Mouse (Mus musculus) liver, adult 2 months (tissue): ENCODE measurements around the gene Usp31.

ENCODE experiments used
- CTCF ChIP-seq: fragments of 200-500 bp; IDR thresholded peaks from 2 replicates; pipeline ENCODE4 v1.5.1; 2011; ENCODE audit warnings: low read depth, low read length, control low read depth
- POLR2A ChIP-seq: fragments of 200-500 bp; IDR thresholded peaks from 2 replicates; pipeline ENCODE4 v1.6.1; 2011; ENCODE audit warnings: low read length, control low read depth; ENCODE audit not compliant: insufficient read depth; ENCODE audit errors: extremely low read depth

- TF ChIP-seq CTCF = peak; percentile 29; the same call in 1 of the 2 replicates
- no peak for TF ChIP-seq POLR2A
These were observed 65.9 kb downstream of the Usp31 start for GRCm38 (mm10) chr7:121640998-121641762.
